Mouse (Mus musculus): ENCODE data around the gene Hmg20a. TPM values are rescaled to one million over a fixed set of nuclear protein-coding genes. Genes with fewer than 3 reads are reported as not detected.

The Hmg20a gene
- total and polyA plus RNA-seq, 3 experiments, result 8.5 to 14.5 (median 13.6) TPM

- TF ChIP-seq POLR2A (IDR thresholded peaks at IDR 0.05; ENCODE audit: low read depth, low read length) (no peak), CTCF (conservative IDR thresholded peaks at IDR 0.05 in 1 of 2, IDR thresholded peaks at IDR 0.05 in 1 of 2; ENCODE audit: low read depth in 2 of 2, low read length in 2 of 2) (peak in 1 of 2 experiments; percentile 82; a peak in 2 of 4 replicates), NRF1 (IDR thresholded peaks at IDR 0.05; ENCODE audit: low read depth, low read length) (no peak), ETS1 (conservative IDR thresholded peaks at IDR 0.05; ENCODE audit: low read depth, low read length) (no peak), POLR2AphosphoS2 (IDR thresholded peaks at IDR 0.05; ENCODE audit: low read depth, low read length) (no peak), CHD2 (IDR thresholded peaks at IDR 0.05; ENCODE audit: low read length) (no peak), ZKSCAN1 (IDR thresholded peaks at IDR 0.05; ENCODE audit: borderline replicate concordance, low read depth, low read length) (no peak), MAFK (IDR thresholded peaks at IDR 0.05; ENCODE audit: insufficient replicate concordance, low read length) (no peak), ZNF384 (IDR thresholded peaks at IDR 0.05; ENCODE audit: low read depth, low read length) (no peak), KAT2A (IDR thresholded peaks at IDR 0.05; ENCODE audit: insufficient replicate concordance, low read length) (no peak), MAX (IDR thresholded peaks at IDR 0.05; ENCODE audit: low read length) (no peak), MYC (IDR thresholded peaks at IDR 0.05; ENCODE audit: low read depth, low read length) (no peak), USF2 (conservative IDR thresholded peaks at IDR 0.05; ENCODE audit: low read depth, low read length) (no peak), UBTF (IDR thresholded peaks at IDR 0.05; ENCODE audit: low read depth, low read length) (peak; percentile 89), SMC3 (IDR thresholded peaks at IDR 0.05; ENCODE audit: low read depth, low read length) (peak; percentile 58), NELFE (IDR thresholded peaks at IDR 0.05; ENCODE audit: low read depth, low read length) (no peak)
Observed at GRCm38 (mm10) chr9:56417415-56417947, 928 bp upstream of the Hmg20a start (continued).

GRCm38 (mm10) chr9:56418738-56419239, 380 bp downstream of the Hmg20a start:
- DNase-seq (ENCODE audit: extremely low read depth), result peak; percentile 98
- Histone ChIP-seq H3K9ac (ENCODE audit: insufficient read depth, low read depth) (peak overlapping the region; percentile 80), H3K27me3 (replicated peaks) (no peaks in the 10 kb centered on the region), H3K9me3 (replicated peaks; ENCODE audit: low read length) (no peaks in the 10 kb centered on the region), H3K4me2 (ENCODE audit: insufficient read depth, low read depth, poor library complexity, severe bottlenecking) (peak overlapping the region; percentile 43), H3K36me3 (replicated peaks in 1 of 2; ENCODE audit: control insufficient read depth in 1 of 2, insufficient read depth in 1 of 2, low read length in 1 of 2) (no peaks in the 10 kb centered on the region), H3K27ac (ENCODE audit: insufficient read depth, low read depth) (peak overlapping the region; percentile 94), H3K79me2 (replicated peaks; ENCODE audit: control insufficient read depth, extremely low read depth, insufficient read depth, poor library complexity, severe bottlenecking) (peaks cover 45% of the 10 kb centered on the region), H3K4me3 (replicated peaks in 1 of 3; ENCODE audit: low read depth in 2 of 3, low read length in 2 of 3, poor library complexity in 1 of 3) (peak overlapping the region; percentile 58 to 90 (median 59)), H3K4me1 (ENCODE audit: control insufficient read depth in 1 of 2, insufficient read depth in 2 of 2) (peaks cover 2 to 44% of the 10 kb centered on the region in 2 experiments; a peak in 3 of 4 replicates)
- in situ Hi-C loops (cut with MboI; ENCODE audit: low pct_ligation_motif_present, low pct_unique_long_range_greater_than_20kb, low sequenced_read_pairs) (loop anchor here (25.0 kb wide), 1 partner anchor 156 kb away; no protein-coding TSS in a partner anchor), dilution Hi-C loops (cut with MboI; ENCODE audit: extremely low pct_ligation_motif_present, extremely low pct_unique_long_range_greater_than_20kb, low sequenced_read_pairs) (no loop called here)
- TF ChIP-seq TCF12 (IDR thresholded peaks at IDR 0.05; ENCODE audit: low read depth, low read length) (peak; percentile 76; the same call in 1 of the 2 replicates), MAZ (IDR thresholded peaks at IDR 0.05; ENCODE audit: low read depth, low read length) (peak; percentile 97), ZC3H11A (IDR thresholded peaks at IDR 0.05; ENCODE audit: low read depth, low read length) (no peak), EP300 (IDR thresholded peaks at IDR 0.05; ENCODE audit: low read length) (peak; percentile 27), SIN3A (IDR thresholded peaks at IDR 0.05; ENCODE audit: low read length) (peak; percentile 89), ZNF384 (IDR thresholded peaks at IDR 0.05; ENCODE audit: low read depth, low read length) (no peak), MAX (IDR thresholded peaks at IDR 0.05; ENCODE audit: low read length) (peak; percentile 29), MEF2A (IDR thresholded peaks at IDR 0.05; ENCODE audit: borderline replicate concordance, low read depth, low read length) (peak; percentile 73; the same call in 1 of the 2 replicates), CHD2 (IDR thresholded peaks at IDR 0.05; ENCODE audit: low read length) (peak; percentile 97), TBP (conservative IDR thresholded peaks at IDR 0.05; ENCODE audit: low read depth, low read length) (peak; percentile 73), KAT2A (IDR thresholded peaks at IDR 0.05; ENCODE audit: insufficient replicate concordance, low read length) (peak; percentile 41; the same call in 1 of the 2 replicates), UBTF (IDR thresholded peaks at IDR 0.05; ENCODE audit: low read depth, low read length) (no peak), CHD1 (IDR thresholded peaks at IDR 0.05; ENCODE audit: low read depth, low read length) (peak; percentile 77; the same call in 1 of the 2 replicates), BHLHE40 (IDR thresholded peaks at IDR 0.05; ENCODE audit: low read depth, low read length) (peak; percentile 57), RAD21 (IDR thresholded peaks at IDR 0.05; ENCODE audit: low read depth, low read length) (no peak; the same call in 1 of the 2 replicates), POLR2A (IDR thresholded peaks at IDR 0.05; ENCODE audit: low read depth, low read length) (peak; percentile 82), IRF4 (IDR thresholded peaks at IDR 0.05; ENCODE audit: low read depth, low read length) (peak; percentile 74), RCOR1 (conservative IDR thresholded peaks at IDR 0.05; ENCODE audit: low read depth, low read length) (0 out of 2 replicates have a peak, but pooled peaks have one; percentile 59), HCFC1 (IDR thresholded peaks at IDR 0.05; ENCODE audit: low read depth, low read length) (peak; percentile 60; the same call in 1 of the 2 replicates), ETS1 (conservative IDR thresholded peaks at IDR 0.05; ENCODE audit: low read depth, low read length) (peak; percentile 82), CTCF (conservative IDR thresholded peaks at IDR 0.05 in 1 of 2, IDR thresholded peaks at IDR 0.05 in 1 of 2; ENCODE audit: low read depth in 2 of 2, low read length in 2 of 2) (no peak), E2F4 (IDR thresholded peaks at IDR 0.05; ENCODE audit: insufficient replicate concordance, low read depth, low read length) (peak; percentile 30; the same call in 1 of the 2 replicates), ZKSCAN1 (IDR thresholded peaks at IDR 0.05; ENCODE audit: borderline replicate concordance, low read depth, low read length) (0 out of 2 replicates have a peak, but pooled peaks have one; percentile 2), MXI1 (IDR thresholded peaks at IDR 0.05; ENCODE audit: low read depth, low read length) (no peak; the same call in none of the 2 replicates), ZMIZ1 (IDR thresholded peaks at IDR 0.05; ENCODE audit: low read depth, low read length) (peak; percentile 66), GABPA (IDR thresholded peaks at IDR 0.05; ENCODE audit: insufficient replicate concordance, low read depth, low read length) (no peak), JUND (conservative IDR thresholded peaks at IDR 0.05; ENCODE audit: low read depth, low read length) (no peak; the same call in 1 of the 2 replicates)

All from CH12.LX (cell line).